Mouse (Mus musculus): ENCODE data around the gene Setd6.

GRCm38 (mm10) chr8:95738596-95738995, 22.9 kb downstream of the Setd6 start:
- no peak; the same call in 1 of the 2 replicates for TF ChIP-seq CTCF (conservative IDR thresholded peaks at IDR 0.05; ENCODE audit: low read length)
- TF ChIP-seq POU5F1 (IDR thresholded peaks at IDR 0.05; ENCODE audit: borderline replicate concordance, low read length): no peak
